Mouse (Mus musculus) macrophage (primary cell): ENCODE measurements at regions not wholly inside any gene's neighbourhood (a gene's known extent, or its start where the extent isn't known, plus 50 kb on each side); places are given as distances from the start of the nearest gene placed in this dataset.

ENCODE experiments used
- H3K27ac ChIP-seq: fragments of 350-480 bp; formaldehyde crosslinking; 2 replicates; pipeline ENCODE4 v1.9.0; 2021
- H3K36me3 ChIP-seq: fragments of 350-480 bp; formaldehyde crosslinking; 2 replicates; pipeline ENCODE4 v1.9.0; 2021; ENCODE audit errors: inconsistent target
- H3K4me3 ChIP-seq: fragments of 350-480 bp; formaldehyde crosslinking; 2 replicates; pipeline ENCODE4 v1.9.0; 2021; ENCODE audit errors: inconsistent target
- H3K79me2 ChIP-seq: fragments of 350-480 bp; formaldehyde crosslinking; 2 replicates; pipeline ENCODE4 v1.9.0; 2021; ENCODE audit errors: inconsistent target
- WGBS: methylation state at CpG from one replicate; pipeline ENCODE4 v1.1.7; 2026; ENCODE audit warnings: inconsistent platforms; ENCODE audit not compliant: missing documents; 5-methylcytosine and 5-hydroxymethylcytosine counted together

DNA sequence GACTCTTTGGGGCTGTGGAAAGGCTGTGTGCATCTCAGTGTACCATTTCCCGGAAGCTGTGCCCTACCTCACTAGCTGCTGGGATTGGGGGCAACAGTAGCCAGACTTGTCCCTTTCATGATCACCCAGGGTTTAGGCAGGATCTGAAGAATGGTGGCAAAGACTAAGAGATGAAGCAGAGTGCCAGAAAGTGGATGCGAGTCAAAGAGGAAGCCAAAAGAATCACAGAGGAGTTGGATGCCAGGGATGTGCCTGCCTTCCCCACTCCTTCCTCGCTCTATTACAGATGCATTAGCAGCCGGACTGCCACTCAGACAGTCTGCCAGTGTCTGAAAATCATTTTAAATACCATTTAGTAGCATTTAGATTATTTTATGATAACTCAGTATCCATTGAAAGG, 271.5 kb upstream of the Slc24a2 start:
- no peaks in the 10 kb centered on the region for H3K79me2 ChIP-seq
- 98% methylated on average over 4 of the region's 4 CpGs for WGBS
- H3K27ac ChIP-seq: no peak overlapping the region
- H3K36me3 ChIP-seq: no peaks in the 10 kb centered on the region
- H3K4me3 ChIP-seq: no peak overlapping the region

DNA sequence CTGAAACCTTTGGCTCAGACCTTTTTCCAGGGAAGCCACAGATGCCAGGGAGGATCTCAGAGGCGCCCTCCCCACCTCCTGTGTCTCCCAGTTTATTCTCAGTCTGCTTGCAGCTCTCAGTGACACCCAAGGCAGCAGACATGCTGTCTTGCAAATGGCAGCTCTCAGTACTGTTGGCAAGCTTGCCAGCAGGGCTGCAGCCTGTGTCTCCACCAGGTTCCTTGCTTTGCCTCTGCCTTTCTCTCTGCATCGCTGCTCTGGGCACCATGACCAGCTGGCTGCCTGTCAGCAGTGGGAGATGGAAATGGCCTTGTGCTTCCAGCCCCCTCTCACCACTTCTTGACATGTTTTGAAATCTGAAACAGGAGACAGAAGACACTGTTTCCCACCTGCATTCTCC, 270.2 kb upstream of the Slc24a2 start:
- Histone ChIP-seq H3K4me3 (no peak overlapping the region), H3K27ac (no peak overlapping the region), H3K79me2 (no peaks in the 10 kb centered on the region), H3K36me3 (no peaks in the 10 kb centered on the region)
- WGBS: 85% methylated on average over 2 of the region's 2 CpGs

DNA sequence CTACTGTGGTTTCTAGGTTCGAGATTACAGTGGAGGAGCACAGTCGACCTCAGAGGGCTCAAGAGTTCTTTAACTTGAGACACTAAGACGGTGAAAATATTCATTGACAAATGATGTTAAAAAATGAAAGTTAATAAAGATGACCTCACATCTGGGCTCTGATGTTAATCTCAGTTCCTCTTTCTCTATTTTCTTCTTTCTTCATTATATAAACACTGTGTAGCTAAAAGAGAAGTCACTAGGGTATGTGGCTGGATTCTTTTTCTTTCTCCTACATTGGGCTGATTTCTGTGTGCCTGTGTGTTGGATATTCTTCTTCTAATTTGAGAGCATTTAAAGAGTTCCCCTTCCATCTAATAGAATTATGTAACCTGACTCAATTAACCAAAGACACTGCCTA, 257.5 kb upstream of the Slc24a2 start:
- Histone ChIP-seq H3K4me3 (no peak overlapping the region), H3K36me3 (no peaks in the 10 kb centered on the region), H3K79me2 (no peaks in the 10 kb centered on the region), H3K27ac (no peak overlapping the region)
- WGBS: 18% methylated on average over 3 of the region's 3 CpGs

DNA sequence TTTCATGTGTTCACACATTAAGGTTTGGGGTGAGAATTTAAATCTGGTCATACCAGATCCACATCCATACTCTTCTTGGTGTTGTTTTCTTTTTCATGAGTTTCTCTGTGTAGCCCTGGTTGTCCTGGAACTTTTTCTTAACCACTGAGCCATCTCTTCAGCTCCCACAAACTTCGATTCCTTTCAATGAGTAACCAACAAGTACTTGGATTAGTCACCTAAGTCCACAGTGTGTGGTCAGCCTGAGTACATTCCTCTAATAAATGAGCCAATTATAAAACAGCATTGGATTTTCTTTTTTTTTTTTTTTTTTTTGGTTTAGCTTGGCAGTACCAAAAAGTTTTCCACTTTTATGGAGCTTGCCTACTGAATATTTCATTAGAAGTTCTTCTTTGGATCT, 245.3 kb upstream of the Slc24a2 start:
- 83% methylated on average over 1 of the region's 1 CpGs for WGBS
- Histone ChIP-seq H3K27ac (no peak overlapping the region), H3K36me3 (no peaks in the 10 kb centered on the region), H3K4me3 (no peak overlapping the region), H3K79me2 (no peaks in the 10 kb centered on the region)

DNA sequence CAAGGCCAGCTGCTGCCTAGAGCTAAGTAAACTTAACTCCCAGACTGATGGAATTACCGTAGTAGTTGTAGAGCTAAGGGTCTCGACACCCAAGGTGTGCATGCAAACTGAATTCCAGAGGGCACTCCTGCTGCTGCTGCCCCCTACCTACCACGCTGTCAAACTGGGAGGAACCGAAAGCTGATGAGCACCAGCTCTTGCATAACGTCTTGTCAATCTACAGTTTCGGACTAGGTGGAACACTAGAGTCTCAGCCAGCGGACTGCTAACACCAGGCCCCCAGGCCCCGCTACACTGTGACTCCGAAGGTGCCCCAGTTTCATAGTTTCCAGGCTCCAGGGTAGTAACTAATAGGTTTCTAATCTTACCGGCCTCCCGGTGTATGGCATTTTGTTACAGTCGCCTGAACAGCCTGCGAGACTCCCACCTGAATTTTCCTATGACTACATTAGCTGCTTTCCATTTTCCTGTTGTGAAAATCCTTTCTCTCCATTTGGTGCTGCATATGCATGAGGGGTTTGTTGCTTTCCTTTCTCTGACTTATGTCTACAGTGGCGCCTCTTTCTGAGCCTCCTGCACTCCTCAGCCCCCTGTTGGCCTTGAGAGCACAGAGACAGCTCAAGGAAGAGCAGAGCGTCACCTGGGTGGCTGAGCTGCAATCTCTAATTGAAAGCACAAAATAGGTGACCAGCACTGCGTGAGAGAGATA, 243.2 kb upstream of the Slc24a2 start:
- Histone ChIP-seq H3K79me2 (no peaks in the 10 kb centered on the region), H3K36me3 (no peaks in the 10 kb centered on the region), H3K27ac (no peak overlapping the region), H3K4me3 (no peak overlapping the region)
- WGBS: 88% methylated on average over 16 of the region's 16 CpGs

DNA sequence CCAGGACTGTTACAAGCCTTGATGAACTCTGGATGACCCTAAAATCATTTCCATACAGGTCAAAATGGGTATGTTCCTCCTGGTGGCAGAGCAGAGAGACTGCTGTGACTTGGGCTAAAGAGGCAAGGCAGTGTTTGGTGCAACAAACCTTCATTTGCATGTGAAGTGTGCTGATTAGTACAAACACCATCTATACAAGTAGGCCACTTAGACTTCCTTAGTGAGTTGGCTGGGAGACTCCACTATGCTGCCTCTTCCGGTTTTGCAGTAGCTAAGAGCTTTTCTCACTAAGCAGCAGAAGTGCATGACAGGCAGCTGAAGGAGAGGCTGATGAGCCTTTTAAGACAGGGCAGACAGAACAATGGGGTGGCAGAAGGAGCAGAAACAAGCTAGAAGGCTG, 242.5 kb upstream of the Slc24a2 start:
- no peaks in the 10 kb centered on the region for H3K36me3 ChIP-seq
- H3K79me2 ChIP-seq: no peaks in the 10 kb centered on the region
- no peak overlapping the region for H3K4me3 ChIP-seq
- WGBS: 73% methylated on average over 1 of the region's 1 CpGs
- H3K27ac ChIP-seq: no peak overlapping the region

DNA sequence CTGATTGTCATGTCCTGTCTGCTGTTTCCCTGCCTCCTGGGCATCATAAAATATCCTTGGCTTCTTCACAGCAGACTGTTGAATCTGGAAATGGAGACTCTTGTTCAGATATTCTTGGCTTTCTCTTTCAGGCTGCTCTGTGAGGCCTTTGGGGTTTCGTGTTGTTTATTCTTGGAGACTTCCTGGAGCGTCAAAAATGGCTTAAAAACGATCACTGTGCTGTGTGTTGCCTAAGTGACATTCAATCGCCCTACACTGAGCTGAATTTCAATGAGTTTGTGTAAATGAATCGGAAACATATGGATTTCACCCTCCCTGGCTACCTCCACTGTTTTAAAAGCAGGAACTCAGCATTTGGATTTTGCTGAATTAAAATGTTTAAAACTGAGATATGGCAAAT, 241.1 kb upstream of the Slc24a2 start:
- 75% methylated on average over 5 of the region's 5 CpGs for WGBS
- no peaks in the 10 kb centered on the region for H3K36me3 ChIP-seq
- no peak overlapping the region for H3K27ac ChIP-seq
- no peak overlapping the region for H3K4me3 ChIP-seq
- no peaks in the 10 kb centered on the region for H3K79me2 ChIP-seq

DNA sequence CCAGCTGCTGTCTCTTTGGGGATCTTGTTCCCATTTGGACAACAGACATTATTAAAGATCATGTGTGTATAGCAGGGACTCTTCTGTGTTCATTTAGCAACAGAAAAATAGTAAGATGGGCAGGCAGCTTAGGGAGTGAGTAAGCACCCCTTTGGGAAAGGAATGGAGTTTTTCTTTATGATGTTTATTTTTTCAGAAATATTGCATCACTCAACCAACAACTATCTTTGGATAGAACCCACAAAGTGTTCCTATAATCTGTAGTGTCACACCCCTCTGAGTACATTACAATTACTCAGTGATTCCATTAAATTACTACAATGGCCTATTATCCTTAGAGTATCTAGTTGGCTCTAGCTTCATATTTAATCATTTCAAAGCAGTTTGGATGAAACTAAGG, 237.3 kb upstream of the Slc24a2 start:
- Histone ChIP-seq H3K79me2 (no peaks in the 10 kb centered on the region), H3K4me3 (no peak overlapping the region), H3K27ac (no peak overlapping the region), H3K36me3 (no peaks in the 10 kb centered on the region)

DNA sequence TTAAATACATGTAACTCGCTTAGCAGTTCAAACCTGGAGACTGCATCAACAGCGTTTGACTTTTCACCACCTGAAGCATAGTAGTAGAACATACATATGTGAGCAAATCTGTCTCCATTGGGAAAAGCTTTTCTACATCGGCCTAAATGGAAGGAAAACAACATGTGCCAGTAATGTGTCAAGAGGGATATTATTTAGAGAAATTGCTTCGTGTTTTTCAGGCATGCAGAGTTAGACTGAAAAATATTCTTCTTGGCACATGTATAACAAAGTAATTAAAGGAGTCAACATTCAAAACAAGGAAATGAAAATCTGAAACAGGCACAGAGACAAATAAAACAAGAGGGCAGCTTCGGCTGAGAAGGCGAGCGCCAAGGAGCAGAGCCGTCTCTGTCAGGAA, 236.7 kb upstream of the Slc24a2 start:
- H3K27ac ChIP-seq: no peak overlapping the region
- WGBS: 97% methylated on average over 8 of the region's 8 CpGs
- H3K4me3 ChIP-seq: no peak overlapping the region
- no peaks in the 10 kb centered on the region for H3K36me3 ChIP-seq
- no peaks in the 10 kb centered on the region for H3K79me2 ChIP-seq

DNA sequence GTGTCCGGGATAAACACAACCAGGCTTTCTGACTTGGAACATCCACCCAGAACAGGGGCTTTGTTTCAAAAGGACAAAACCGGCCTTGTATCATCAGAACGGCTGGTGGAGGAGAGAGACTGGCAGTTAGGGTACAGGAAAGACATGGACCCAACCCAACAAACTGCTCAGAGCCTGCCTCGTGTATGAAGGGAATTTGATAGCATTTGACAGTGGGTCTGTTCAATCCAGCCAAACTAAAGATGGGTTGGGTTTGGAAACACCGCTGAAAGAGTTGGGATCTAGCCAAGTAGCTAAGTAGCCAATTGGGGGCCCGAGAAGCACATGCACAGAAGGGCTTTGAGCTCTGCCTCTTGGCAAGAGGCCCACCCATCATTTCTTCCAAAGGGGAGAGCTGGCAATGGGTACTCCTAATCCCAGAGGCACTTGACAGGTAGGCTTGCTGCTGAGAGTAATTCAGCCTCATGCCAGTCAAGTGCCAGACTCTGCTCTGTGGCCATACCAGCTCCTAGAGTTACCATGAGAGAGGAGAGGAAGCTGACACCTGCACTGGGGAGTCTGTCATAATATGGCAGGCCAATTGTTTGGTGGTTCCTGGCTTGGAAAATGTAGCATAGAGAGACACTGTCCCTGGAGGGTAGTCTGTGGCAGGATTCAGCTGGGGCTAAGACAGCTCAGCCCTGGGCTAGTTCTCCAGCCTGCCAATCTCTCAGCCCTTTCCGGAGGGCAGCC, 231.1 kb upstream of the Slc24a2 start:
- H3K4me3 ChIP-seq: no peak overlapping the region
- 94% methylated on average over 7 of the region's 7 CpGs for WGBS
- no peaks in the 10 kb centered on the region for H3K79me2 ChIP-seq
- no peaks in the 10 kb centered on the region for H3K36me3 ChIP-seq
- H3K27ac ChIP-seq: no peak overlapping the region

DNA sequence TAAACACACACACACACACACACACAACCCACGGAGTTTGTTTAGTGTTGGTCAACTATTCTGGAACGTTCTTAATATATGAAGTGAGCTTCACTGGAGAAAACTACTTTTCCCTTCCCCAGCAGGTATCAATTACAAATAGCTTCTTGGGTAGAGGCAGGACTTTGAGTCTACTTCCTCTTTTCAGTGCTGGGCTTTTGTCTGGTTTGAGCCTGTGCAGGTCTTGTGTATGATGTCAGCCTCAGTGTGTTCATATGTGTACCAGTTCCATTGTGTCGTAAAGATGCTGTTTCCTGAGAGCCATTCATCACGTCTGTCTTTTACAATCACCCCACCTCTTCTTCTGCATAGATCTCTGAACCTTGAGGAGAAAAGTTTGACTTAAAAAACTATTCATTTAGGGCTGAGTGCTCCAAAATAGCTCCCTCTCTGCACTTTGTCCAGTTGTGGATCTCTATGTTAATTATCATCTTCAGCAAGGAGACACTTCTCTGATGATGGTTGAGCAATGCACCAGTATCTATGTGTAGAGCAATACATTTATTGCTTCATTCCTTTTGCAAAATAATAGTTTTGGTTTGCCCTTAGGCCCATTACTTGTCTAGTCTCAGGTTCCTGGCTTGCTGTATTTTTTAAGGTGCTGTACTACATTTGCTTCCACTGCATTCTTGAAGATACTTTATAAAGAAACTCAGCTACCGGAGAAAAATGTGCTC, 225.7 kb upstream of the Slc24a2 start:
- Histone ChIP-seq H3K4me3 (no peak overlapping the region), H3K27ac (no peak overlapping the region), H3K79me2 (no peaks in the 10 kb centered on the region), H3K36me3 (no peaks in the 10 kb centered on the region)
- 23% methylated on average over 4 of the region's 5 CpGs for WGBS

DNA sequence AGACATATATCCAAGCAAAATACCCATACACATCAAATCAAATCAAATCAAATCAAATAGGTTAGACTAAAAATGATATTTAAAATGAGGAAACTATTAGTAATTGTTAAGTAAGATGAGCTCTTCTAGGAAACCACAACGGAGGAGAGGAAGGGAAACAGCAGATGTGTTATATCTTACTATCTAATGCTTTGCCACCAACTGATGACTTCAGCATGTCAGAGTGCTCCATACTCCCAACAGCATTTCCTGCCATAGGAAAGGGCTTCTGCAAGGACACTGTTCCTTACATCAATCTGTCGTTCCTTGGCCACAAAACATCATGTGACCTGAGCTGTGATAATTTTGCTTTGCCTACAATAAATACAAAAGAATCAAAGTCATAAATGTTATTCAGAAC, 221.8 kb upstream of the Slc24a2 start:
- Histone ChIP-seq H3K36me3 (no peaks in the 10 kb centered on the region), H3K79me2 (no peaks in the 10 kb centered on the region), H3K27ac (no peak overlapping the region), H3K4me3 (no peak overlapping the region)
- 0% methylated on average over 2 of the region's 2 CpGs for WGBS

DNA sequence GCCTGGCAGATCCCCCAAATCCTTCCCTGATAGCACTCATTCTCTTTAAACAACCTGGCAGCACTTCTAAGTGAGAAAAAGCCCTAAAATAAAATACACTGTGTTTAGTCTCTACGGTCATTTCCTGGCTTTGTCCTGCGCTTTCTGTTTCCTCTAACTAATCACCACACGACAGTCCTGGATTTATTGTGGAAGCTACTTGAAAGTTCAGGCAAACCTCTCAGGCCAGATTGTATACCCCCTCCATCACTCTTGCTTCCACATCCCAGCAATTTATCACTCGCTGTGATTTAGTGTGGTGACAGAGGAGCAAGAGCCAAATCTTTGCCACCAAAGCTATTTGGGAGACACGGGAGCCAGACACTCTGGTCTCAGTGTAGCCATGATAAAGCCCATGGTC, 221.0 kb upstream of the Slc24a2 start:
- no peak overlapping the region for H3K4me3 ChIP-seq
- no peaks in the 10 kb centered on the region for H3K36me3 ChIP-seq
- 49% methylated on average over 5 of the region's 5 CpGs for WGBS
- H3K79me2 ChIP-seq: no peaks in the 10 kb centered on the region
- H3K27ac ChIP-seq: no peak overlapping the region

DNA sequence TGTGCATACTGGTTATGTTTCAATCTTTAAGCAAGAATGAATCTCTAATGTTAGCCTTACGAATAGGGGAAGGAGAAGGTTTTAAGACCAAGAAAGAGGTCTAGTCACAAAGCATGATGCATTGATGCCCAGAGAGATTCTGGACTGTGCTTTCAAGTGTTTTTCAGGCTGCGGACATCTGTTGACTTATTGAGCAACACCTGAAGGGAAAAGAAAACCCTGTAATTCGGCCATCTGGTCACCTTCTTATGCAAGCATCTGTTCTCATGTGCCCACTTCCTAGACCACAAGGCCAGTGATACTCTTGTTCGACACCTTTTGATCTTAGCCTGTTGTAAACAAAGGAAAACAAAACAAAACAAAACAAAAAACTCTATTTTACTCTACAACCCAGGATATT, 218.1 kb upstream of the Slc24a2 start:
- Histone ChIP-seq H3K79me2 (no peaks in the 10 kb centered on the region), H3K4me3 (no peak overlapping the region), H3K36me3 (no peaks in the 10 kb centered on the region), H3K27ac (no peak overlapping the region)
- WGBS: 46% methylated on average over 4 of the region's 4 CpGs

DNA sequence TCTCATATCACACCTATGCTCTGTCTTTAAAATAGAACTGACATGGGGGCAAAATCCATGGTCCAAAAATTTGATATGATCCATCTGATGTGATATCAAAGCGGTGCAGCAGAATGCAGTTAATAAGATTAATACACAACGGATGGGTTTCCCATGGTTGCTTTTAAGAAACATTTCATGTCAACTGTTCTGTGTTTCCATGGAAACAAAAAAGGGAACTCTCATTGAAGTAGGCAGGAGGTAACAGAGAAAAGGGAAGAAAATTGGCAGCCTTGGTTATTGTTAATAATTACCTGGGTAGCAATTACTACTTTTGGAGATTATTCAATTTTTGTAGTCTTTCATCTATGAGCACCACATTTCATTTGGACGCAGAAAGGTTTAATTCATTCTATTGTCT, 216.6 kb upstream of the Slc24a2 start:
- H3K27ac ChIP-seq: no peak overlapping the region
- 46% methylated on average over 3 of the region's 3 CpGs for WGBS

More for the DNA sequence above, 216.6 kb upstream of the Slc24a2 start:
- Histone ChIP-seq H3K36me3 (no peaks in the 10 kb centered on the region), H3K79me2 (no peaks in the 10 kb centered on the region), H3K4me3 (no peak overlapping the region)
